In the genomic region with DNA sequence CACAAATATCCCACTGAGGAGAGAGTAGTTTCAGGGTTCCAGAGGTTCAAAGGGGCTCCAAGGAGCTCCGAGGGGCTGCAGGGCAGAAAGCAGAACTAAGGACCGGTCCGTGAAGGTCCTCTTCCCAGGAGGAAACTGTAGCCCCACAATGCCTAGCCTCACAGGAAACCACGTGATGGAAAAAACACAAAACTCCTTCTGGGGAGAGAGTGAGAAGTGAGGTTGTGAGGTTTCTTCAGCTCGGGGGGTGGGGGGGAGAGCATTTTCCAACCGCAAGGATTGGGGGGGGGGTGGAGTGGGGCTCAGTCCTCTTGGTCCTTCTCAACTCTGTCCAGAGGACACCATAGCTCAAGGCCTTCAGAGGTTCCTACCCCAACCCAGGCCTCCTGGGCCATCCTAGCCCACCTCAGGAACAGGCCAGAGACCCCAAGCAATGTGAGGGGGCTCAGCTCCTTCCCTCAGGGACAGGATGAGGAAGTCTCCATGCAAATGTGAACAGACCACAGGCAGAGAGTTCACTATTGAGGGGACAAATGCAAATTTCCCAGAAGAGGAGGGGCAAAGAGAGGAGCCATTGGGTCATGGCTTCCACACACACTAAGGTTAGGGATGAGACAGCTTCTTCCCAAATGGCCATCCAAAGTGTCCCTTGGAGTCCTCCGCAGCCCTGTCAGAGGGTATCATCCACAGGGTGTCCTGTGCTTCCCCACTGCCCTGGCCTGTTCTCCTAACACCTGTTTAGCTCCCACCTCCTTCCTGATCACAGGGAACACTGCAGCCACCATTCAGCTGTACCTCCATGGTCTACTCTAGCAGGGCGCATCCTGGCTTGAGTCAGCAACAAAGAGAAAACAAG, we compare ENCODE assay signal across 16 mouse cellular contexts. TPM values are rescaled to one million over a fixed set of nuclear protein-coding genes. Genes with fewer than 3 reads are reported as not detected.
DNase-seq lines count a peak whose midpoint lies in the region; ATAC-seq lines count a peak whose summit lies in the region.
"Had no signal": no experiment of that assay in that cellular context is flagged by ENCODE, and none has a peak within 500 bp of the region (broad histone marks: within the 10 kb centered on the region; RNA-seq: fewer than 3 reads in every experiment).

No protein-coding gene starts in this region.

- peaks cover 39% of the 10 kb centered on the region for H3K36me3 ChIP-seq in macrophage (ENCODE audit: inconsistent target)
- H3K36me3 ChIP-seq in intestine, embryonic 15.5 days, result no peaks in the 10 kb centered on the region
- H3K36me3 ChIP-seq: forebrain, embryonic 10.5 days; midbrain, embryonic 12.5 days had no signal

- H3K27me3 ChIP-seq in intestine, embryonic 15.5 days (replicated peaks), result no peaks in the 10 kb centered on the region
- H3K27me3 ChIP-seq: Patski had no signal

- intact Hi-C loops in gastrocnemius, postnatal 14 days (cut with DNase I; ENCODE audit: low total_unique reads), result no loop called here

- H3K4me3 ChIP-seq in brown adipose tissue, adult 24 weeks (ENCODE audit: insufficient read depth, low read depth, low read length), result no peak overlapping the region; the same call in 1 of the 2 replicates
- peak overlapping the region; percentile 18; the same call in 1 of the 2 replicates for H3K4me3 ChIP-seq in macrophage (ENCODE audit: inconsistent target)
- H3K4me3 ChIP-seq in intestine, embryonic 15.5 days (replicated peaks), result no peak overlapping the region
- H3K4me3 ChIP-seq: forebrain, embryonic 10.5 days; midbrain, embryonic 12.5 days had no signal

- peak overlapping the region; percentile 57 for H3K27ac ChIP-seq in brown adipose tissue, adult 24 weeks (replicated peaks; ENCODE audit: low read depth, low read length)
- H3K27ac ChIP-seq in macrophage, result peak overlapping the region; percentile 98
- no peak overlapping the region for H3K27ac ChIP-seq in intestine, embryonic 15.5 days
- H3K27ac ChIP-seq: forebrain, embryonic 10.5 days; hindbrain, embryonic 14.5 days; midbrain, embryonic 12.5 days had no signal

- H3K4me1 ChIP-seq in brown adipose tissue, adult 24 weeks (ENCODE audit: control insufficient read depth, insufficient read depth, insufficient read length, low read length), result no peaks in the 10 kb centered on the region
- H3K4me1 ChIP-seq in intestine, embryonic 15.5 days (replicated peaks), result peaks cover 13% of the 10 kb centered on the region; the same call in 1 of the 2 replicates
- H3K4me1 ChIP-seq: midbrain, embryonic 12.5 days had no signal

- no peaks in the 10 kb centered on the region for H3K9me3 ChIP-seq in intestine, embryonic 15.5 days
- H3K9me3 ChIP-seq: forebrain, embryonic 10.5 days; midbrain, embryonic 12.5 days had no signal

- H3K9ac ChIP-seq in intestine, embryonic 15.5 days, result no peak overlapping the region
- H3K9ac ChIP-seq: hindbrain, embryonic 14.5 days; midbrain, embryonic 12.5 days had no signal

- no peak overlapping the region for H3K4me2 ChIP-seq in intestine, embryonic 15.5 days (replicated peaks)
- H3K4me2 ChIP-seq: hindbrain, embryonic 14.5 days; midbrain, embryonic 12.5 days had no signal

- H3K79me2 ChIP-seq in macrophage (ENCODE audit: inconsistent target), result peaks cover 80% of the 10 kb centered on the region

- WGBS in macrophage (ENCODE audit: missing documents), result 6% methylated on average over 8 of the region's 8 CpGs
- WGBS in intestine, embryonic 15.5 days, result 80% methylated on average over 8 of the region's 8 CpGs

- DNase-seq in spleen, postnatal 10 days (ENCODE audit: low spot score in 2 of 2), result peak; percentile 36 to 47
- DNase-seq in spleen, postnatal 14 days (ENCODE audit: low spot score in 2 of 2), result no peak
- DNase-seq in urinary bladder, adult 2 months (ENCODE audit: low spot score), result no peak
- no peak for DNase-seq in gastrocnemius, postnatal 14 days
- DNase-seq: gastrocnemius, postnatal 36 days; kidney, postnatal 4 days had no signal

- no peak for ATAC-seq in intestine, embryonic 15.5 days
- ATAC-seq: Patski had no signal

RNA-seq across cellular contexts. Expression of gene Ptpn6, which starts 8.4 kb away (rescaled TPM):
- 13.5 and 14.1 TPM in 2 replicates for polyA plus RNA-seq in brown adipose tissue, adult 24 weeks (2012; ENCODE audit: insufficient read depth, insufficient read length, missing spikeins)
- total RNA-seq in macrophage (2018; cell fraction: chromatin; rRNA removed), result 100 to 1,000 TPM in 17 of 26 experiments, 10 to 100 TPM in 9; 26.9 to 536 (median 152) TPM
- 100 to 1,000 TPM; 107 to 454 (median 253) TPM for total RNA-seq in macrophage (2018; cell fraction: cytosol; rRNA removed)
- total RNA-seq in macrophage (2018; cell fraction: nucleus; rRNA removed), result 100 to 1,000 TPM in 20 of 26 experiments, 10 to 100 TPM in 6; 52.4 to 435 (median 173) TPM
- polyA plus RNA-seq in macrophage (2018), result 172 to 251 TPM (median 215 TPM) in 3 replicates
- 17.0 and 18.2 TPM in 2 replicates for polyA plus RNA-seq in urinary bladder, adult 2 months (2012; rRNA removed)
- 1 to 10 TPM; 1.7 to 1.9 TPM for total RNA-seq in gastrocnemius, postnatal 14 days (2021)
- polyA plus RNA-seq in intestine, embryonic 15.5 days (2015; fragmentation: Nextera tagmentation; extraction: Ambion mirVana), result 16.7 and 17.7 TPM in 2 replicates

RNA-seq across cellular contexts. Expression of gene Grcc10, which starts 11.1 kb away (rescaled TPM):
- polyA plus RNA-seq in brown adipose tissue, adult 24 weeks (2012; ENCODE audit: insufficient read depth, insufficient read length, missing spikeins), result 301 and 355 TPM in 2 replicates
- 10 to 100 TPM in 19 of 26 experiments, 1 to 10 TPM in 7; 5.5 to 46.1 (median 17.1) TPM for total RNA-seq in macrophage (2018; cell fraction: chromatin; rRNA removed)
- total RNA-seq in macrophage (2018; cell fraction: cytosol; rRNA removed), result 100 to 1,000 TPM; 123 to 226 (median 148) TPM
- 10 to 100 TPM; 14.9 to 66.2 (median 33.4) TPM for total RNA-seq in macrophage (2018; cell fraction: nucleus; rRNA removed)
- polyA plus RNA-seq in macrophage (2018), result 43.6 to 99.2 TPM (median 63.8 TPM) in 3 replicates
- 214 and 229 TPM in 2 replicates for polyA plus RNA-seq in urinary bladder, adult 2 months (2012; rRNA removed)
- 100 to 1,000 TPM; 207 to 228 TPM for total RNA-seq in gastrocnemius, postnatal 14 days (2021)
- polyA plus RNA-seq in intestine, embryonic 15.5 days (2015; fragmentation: Nextera tagmentation; extraction: Ambion mirVana), result 337 and 341 TPM in 2 replicates

RNA-seq across cellular contexts. Expression of gene Phb2, which starts 17.9 kb away (rescaled TPM):
- 284 and 381 TPM in 2 replicates for polyA plus RNA-seq in brown adipose tissue, adult 24 weeks (2012; ENCODE audit: insufficient read depth, insufficient read length, missing spikeins)
- total RNA-seq in macrophage (2018; cell fraction: chromatin; rRNA removed), result 100 to 1,000 TPM in 1 of 26 experiments, 10 to 100 TPM in 25; 11.3 to 119 (median 57.5) TPM
- total RNA-seq in macrophage (2018; cell fraction: cytosol; rRNA removed), result 100 to 1,000 TPM in 18 of 26 experiments, 10 to 100 TPM in 8; 83.7 to 131 (median 112) TPM
- 100 to 1,000 TPM in 1 of 26 experiments, 10 to 100 TPM in 25; 24.0 to 112 (median 50.6) TPM for total RNA-seq in macrophage (2018; cell fraction: nucleus; rRNA removed)
- 84.2 to 177 TPM (median 93.5 TPM) in 3 replicates for polyA plus RNA-seq in macrophage (2018)
- polyA plus RNA-seq in urinary bladder, adult 2 months (2012; rRNA removed), result 111 and 120 TPM in 2 replicates
- total RNA-seq in gastrocnemius, postnatal 14 days (2021), result 100 to 1,000 TPM; 179 to 184 TPM
- 497 and 503 TPM in 2 replicates for polyA plus RNA-seq in intestine, embryonic 15.5 days (2015; fragmentation: Nextera tagmentation; extraction: Ambion mirVana)

RNA-seq across cellular contexts. Expression of gene Emg1, which starts 18.1 kb away (rescaled TPM):
- polyA plus RNA-seq in brown adipose tissue, adult 24 weeks (2012; ENCODE audit: insufficient read depth, insufficient read length, missing spikeins), result 78.3 and 102 TPM in 2 replicates
- total RNA-seq in macrophage (2018; cell fraction: chromatin; rRNA removed), result 10 to 100 TPM; 11.1 to 60.8 (median 35.7) TPM
- total RNA-seq in macrophage (2018; cell fraction: cytosol; rRNA removed), result 10 to 100 TPM; 30.5 to 51.4 (median 41.6) TPM
- 10 to 100 TPM; 15.4 to 73.7 (median 34.2) TPM for total RNA-seq in macrophage (2018; cell fraction: nucleus; rRNA removed)
- 27.4 to 82.6 TPM (median 54.2 TPM) in 3 replicates for polyA plus RNA-seq in macrophage (2018)
- polyA plus RNA-seq in urinary bladder, adult 2 months (2012; rRNA removed), result 73.3 and 84.5 TPM in 2 replicates
- total RNA-seq in gastrocnemius, postnatal 14 days (2021), result 10 to 100 TPM; 51.8 to 57.5 TPM
- polyA plus RNA-seq in intestine, embryonic 15.5 days (2015; fragmentation: Nextera tagmentation; extraction: Ambion mirVana), result 225 and 231 TPM in 2 replicates

RNA-seq across cellular contexts. Expression of gene Gm45234, which starts 25.7 kb away (rescaled TPM):
- not detected in 2 replicates for polyA plus RNA-seq in brown adipose tissue, adult 24 weeks (2012; ENCODE audit: insufficient read depth, insufficient read length, missing spikeins)
- total RNA-seq in macrophage (2018; cell fraction: chromatin; rRNA removed), result 1 to 10 TPM in 1 of 26 experiments, not detected in 25; 2.2 TPM
- under 1 TPM in 7 of 26 experiments, not detected in 19; 0.10 to 0.44 (median 0.19) TPM for total RNA-seq in macrophage (2018; cell fraction: cytosol; rRNA removed)
- under 1 TPM in 1 of 26 experiments, not detected in 25; 0.28 TPM for total RNA-seq in macrophage (2018; cell fraction: nucleus; rRNA removed)
- polyA plus RNA-seq in macrophage (2018), result not detected in 3 replicates
- not detected in 2 replicates for polyA plus RNA-seq in urinary bladder, adult 2 months (2012; rRNA removed)
- not detected for total RNA-seq in gastrocnemius, postnatal 14 days (2021)
- polyA plus RNA-seq in intestine, embryonic 15.5 days (2015; fragmentation: Nextera tagmentation; extraction: Ambion mirVana), result not detected in 2 replicates
- total RNA-seq: left cerebral cortex, postnatal 36 days had no signal
- polyA plus RNA-seq: brain, embryonic 14.5 days; forebrain, embryonic 10.5 days; hindbrain, embryonic 14.5 days; midbrain, embryonic 12.5 days; stomach, embryonic 16.5 days had no signal

Comparison
In these comparisons a context has a peak if more than half of its experiments do, and no peak if none do; other contexts are left out.
1. DNase-seq: peak in spleen, postnatal 10 days (2 of 2); none in spleen, postnatal 14 days (0 of 2), urinary bladder, adult 2 months (single experiment) and gastrocnemius, postnatal 14 days (single experiment).